Mouse (Mus musculus) kidney, postnatal 14 days (tissue): Measurements from ENCODE around the gene Fgfr2.

ENCODE experiments used
- DNase-seq: peaks from one replicate; pipeline ENCODE4 v3.0.0; 2022; ENCODE audit warnings: mixed read lengths

The Fgfr2 gene

GRCm38 (mm10) chr7:132813416-132814088 lies 309.6 kb downstream of the Fgfr2 start, which contains the start of gene Fam53b:
Gene Fam53b (minus strand): TSS chr7:132813886.
- DNase-seq, result peak; percentile 85

DNA sequence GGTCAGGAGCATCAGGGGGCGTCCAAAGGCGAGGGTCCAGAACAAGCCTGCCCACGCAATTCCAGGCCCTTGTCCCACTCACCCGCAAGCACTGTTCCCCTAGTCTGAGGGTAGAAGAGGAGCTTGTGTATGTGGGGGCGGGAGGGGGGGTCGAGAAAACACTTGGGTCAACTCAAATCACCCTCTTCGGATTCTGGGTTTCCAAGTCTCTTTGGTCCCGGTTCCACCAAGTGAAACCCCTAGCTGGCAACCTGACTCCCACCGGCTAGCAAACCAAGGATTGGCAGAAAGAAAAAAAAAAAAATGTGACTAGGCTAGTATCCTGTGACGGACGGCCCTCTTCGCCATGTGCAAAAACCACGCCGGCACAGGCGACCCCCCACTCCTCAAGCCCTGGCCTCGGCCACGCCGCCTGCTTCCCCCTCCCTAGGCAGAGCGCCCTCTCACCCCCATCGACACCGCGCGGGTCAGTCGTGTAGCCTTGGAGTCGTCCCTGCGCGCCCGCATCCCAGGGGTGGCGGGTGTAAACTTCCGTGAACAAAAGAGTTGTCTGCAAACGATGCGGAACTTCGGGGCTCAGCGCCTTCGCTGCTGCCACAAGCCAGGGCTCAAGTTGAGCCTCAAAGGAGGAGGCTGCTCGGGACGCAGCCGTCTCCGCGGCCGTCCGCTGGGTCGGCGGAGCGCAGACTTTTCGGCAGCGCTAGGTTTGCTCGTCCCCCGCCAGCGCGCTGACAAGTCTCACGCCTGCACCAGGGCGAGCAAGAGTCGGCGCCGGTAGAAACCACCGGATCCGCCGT lies 310.3 kb downstream of the Fgfr2 start:
- DNase-seq, result peak; percentile 65

- peak; percentile 35 for DNase-seq
Observed at GRCm38 (mm10) chr7:132811716-132812618, 311.2 kb downstream of the Fgfr2 start.

- DNase-seq, result peak; percentile 92
Observed at GRCm38 (mm10) chr7:132810879-132811278, 312.3 kb downstream of the Fgfr2 start.

- DNase-seq, result peak; percentile 58
Observed at GRCm38 (mm10) chr7:132810368-132810767, 312.8 kb downstream of the Fgfr2 start.

GRCm38 (mm10) chr7:132809721-132810120 lies 313.4 kb downstream of the Fgfr2 start:
- DNase-seq, result no peak

DNA sequence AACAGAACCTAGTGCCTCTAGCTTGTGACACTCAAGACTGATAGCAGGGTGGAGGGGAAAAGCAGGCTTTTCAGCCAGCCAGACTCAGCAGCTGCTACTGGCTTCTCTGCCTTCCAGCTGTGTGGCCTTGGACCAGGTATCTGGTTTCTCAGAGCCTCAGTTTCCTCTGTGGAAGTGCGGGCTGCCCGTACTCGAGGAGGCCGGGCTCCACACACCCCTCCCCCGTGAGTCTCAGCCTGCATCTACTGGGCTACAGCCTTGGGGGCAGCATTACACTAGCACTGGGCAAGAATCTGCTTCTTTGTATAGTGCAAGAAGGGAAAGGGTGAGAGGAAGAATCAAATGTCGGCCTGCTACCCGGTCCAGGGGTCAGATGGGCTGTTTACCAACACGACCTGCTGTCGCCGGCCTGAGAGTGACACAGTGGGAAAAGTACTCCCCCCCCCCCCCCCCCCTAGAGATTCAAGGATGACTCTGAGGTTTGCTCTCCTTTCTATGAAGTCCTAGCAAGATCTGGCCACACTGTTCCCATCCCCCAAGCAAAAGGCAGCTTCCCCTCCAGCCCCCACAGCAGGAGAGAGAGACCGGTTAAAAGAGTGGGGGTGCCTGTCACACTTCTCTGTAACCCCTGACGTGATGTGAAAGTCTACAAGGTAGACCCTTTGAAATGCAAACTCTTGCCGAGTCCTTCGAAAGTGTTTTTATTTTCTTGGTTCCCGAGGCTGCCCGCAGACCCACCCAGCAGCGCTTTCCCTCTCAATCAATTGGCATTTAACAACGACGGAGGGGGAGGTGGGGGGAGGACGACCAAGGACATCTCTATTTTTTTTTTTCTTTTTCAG lies 314.1 kb downstream of the Fgfr2 start:
- DNase-seq, result peak; percentile 50

DNA sequence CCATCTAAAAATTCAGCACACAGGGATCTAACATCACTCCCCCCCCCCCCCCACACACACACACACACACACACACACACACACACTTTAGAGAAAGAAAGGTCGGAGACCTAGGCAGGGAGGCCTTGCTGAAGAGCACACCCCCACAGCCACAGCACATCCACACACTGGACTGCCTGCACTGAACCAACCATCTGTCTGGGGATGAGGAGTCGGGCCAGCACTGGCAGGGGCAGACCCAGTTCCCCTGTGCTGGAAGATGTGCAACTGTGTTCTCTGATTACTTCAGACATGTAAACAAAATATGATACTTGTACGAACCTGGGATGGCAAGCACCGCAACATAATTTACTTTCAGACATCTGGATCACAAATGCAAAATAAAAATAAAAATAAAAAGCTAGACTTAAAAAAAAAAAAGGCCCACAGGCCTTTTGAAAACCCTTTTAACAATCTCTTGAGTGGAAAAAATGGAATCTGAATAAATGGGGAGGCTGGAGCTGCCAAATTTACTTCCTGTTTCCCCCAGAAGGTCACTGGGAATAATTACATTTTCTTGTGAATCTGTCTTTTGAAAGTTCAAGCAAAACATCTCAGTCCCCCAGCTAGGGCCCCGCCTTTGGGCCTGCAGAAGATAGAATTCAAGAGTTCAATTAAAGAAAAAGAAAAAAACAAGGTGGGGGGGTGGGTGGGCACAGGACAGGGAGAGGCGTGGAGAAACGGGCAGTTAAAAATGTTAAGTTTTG lies 314.9 kb downstream of the Fgfr2 start:
- peak; percentile 35 for DNase-seq

- peak; percentile 75 for DNase-seq
Observed at GRCm38 (mm10) chr7:132806926-132807857, 316.0 kb downstream of the Fgfr2 start.

- no peak for DNase-seq
Observed at GRCm38 (mm10) chr7:132806286-132806685, 316.9 kb downstream of the Fgfr2 start.

DNA sequence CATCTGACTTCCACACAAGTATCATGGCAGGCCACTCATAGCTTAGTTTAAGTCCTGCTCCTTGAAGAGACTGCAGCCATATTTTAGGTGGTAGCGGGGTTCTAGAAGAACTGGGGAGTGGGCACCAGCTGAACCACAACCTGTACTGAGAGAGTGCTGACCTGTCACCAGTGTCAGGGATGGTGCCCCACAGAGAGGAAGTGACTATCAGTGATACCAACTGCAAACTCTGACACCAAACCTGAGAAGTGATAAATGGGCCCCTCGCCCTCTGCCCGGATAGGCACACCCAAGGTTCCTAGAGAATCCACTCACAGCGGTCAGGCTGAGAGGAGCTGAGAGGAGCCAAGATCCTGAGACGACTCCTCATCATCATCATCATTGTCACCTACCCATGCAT lies 318.2 kb downstream of the Fgfr2 start:
- no peak for DNase-seq

- peak; percentile 41 for DNase-seq
Observed at GRCm38 (mm10) chr7:132804461-132804860, 318.7 kb downstream of the Fgfr2 start.

DNA sequence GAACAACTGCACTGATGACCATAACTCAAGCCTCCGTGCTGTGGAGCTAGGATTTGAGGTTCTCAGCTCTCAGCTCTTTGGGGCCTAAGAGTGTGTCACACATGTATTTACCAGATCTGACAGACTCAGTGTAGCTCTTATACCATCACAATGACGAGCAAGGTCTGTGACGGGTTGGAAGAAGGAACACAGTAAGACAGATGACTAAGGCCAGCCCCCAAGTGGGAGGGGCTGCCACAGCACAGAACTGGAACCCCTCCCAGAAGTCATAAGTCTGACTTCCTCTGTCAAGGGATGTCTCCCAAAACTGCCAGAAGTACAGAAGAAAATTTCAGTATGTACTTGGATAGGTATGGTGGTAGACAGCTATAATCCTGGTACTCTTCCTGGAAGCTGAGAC lies 319.2 kb downstream of the Fgfr2 start:
- DNase-seq, result peak; percentile 63

DNA sequence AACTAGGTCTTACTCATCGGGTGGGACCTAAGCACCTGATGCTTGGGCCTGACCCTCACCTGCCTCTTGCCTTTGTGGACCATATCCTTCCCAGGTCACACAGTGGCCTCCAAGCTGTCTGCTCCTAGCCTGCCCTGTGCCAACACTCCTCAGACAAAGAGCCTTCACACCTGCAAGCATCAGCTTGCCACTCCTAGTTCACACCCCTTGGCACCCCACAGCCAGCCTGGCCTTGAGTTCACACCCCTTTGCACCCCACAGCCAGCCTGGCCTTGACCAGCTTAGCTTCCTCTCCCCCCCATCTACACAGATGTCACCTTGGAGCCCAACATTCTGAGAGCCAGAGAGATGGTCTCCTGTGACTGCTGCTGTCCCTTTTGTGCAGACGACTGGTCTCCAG lies 319.8 kb downstream of the Fgfr2 start:
- no peak for DNase-seq

- DNase-seq, result peak; percentile 42
Observed at GRCm38 (mm10) chr7:132802691-132803090, 320.5 kb downstream of the Fgfr2 start.

DNA sequence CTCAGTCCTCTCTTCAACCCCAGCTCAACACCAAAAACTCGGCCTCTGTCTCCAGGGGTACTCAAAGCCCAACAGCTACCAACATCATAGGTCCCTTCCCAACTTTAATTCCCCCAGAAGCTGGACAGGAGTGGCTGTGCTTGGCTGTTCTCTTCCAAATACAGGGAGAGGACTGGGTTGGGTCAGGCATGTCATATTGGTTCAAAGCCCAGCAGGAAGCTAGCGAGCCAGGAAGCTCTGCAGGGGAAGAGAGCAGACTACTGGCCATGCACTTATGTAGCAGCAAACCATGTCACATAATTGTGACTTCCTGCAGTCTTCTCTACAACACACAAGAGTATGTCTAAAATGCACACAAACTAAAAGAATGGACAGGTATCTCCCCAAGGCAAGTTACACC lies 321.1 kb downstream of the Fgfr2 start:
- DNase-seq, result peak; percentile 40

DNA sequence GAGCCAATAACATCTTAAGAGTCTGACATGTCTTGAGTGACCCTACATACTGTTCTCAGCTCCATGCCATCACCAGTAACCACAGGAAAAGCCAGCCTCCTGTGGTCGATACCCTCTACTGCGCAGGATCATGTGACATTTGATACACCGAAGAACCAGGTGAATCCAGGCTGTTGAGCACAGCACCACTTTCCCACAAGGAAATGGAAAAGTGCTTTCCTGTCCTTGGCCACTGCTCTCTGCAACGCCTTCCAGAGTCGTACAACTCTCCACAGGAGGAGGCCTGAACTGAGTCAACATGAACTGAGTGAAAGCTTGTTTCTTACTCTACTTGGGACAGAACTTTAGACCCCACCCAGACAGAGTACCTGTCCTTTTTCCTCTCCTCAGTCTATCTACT lies 321.6 kb downstream of the Fgfr2 start:
- peak; percentile 14 for DNase-seq

DNA sequence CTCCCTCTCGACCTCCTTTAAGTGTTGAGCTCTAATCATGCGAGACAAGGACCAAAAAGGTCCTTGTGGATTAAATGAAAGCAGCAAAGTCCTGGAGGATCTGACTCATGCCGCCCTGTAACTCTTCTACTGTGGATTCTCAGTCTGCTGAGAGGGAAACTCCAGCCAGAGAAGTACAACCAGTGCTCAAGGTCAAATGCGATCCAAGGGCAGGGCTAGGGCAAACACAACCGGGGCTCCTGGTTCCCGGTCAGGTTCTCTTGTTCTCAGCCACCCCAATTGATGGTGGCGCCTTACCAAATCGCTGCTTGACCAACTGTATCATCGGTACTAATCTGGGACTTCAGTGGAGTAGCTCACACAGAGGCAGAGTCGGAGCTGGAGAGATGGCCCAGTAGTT lies 322.3 kb downstream of the Fgfr2 start:
- peak; percentile 51 for DNase-seq

DNA sequence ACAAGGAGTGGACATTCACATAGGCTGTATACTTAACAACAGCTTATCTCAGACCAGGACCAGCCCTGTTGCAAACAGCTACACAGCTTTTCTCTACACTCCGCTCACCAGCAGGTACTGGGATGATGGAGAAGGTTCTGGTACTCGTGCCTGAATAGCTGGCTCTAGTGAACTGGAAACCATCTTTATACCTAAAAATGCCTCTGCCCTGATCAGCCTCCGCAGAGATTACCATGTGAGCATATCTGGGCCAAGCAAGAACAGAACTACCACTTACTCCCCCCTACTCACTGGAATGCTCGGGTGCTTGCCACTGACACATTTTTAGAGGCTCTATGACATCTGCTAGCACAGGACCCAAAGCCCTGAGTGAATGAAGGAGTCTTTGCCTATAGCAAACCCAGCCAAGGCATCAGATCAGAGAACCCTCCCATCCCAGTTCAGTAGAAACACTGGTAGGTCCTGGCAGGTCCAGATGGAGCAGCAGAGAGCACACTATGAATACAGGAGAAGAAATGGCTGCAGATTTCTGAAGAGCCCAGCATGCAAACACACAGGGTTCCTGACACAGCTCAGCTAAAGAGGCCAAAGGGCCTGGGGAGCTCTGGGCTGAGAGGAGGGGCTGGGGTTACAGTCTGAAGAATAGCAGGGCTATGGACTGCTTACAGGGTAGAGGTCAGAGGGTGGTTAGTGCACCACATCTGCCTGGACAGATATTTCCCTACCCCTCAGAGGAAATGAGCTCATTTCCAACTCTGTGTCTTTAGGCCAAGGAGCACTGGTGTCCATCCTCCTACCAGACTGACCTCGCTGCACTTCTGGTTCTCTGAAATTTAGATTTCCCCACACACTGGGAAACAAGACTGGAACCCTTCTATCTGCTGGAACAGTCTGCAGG lies 323.8 kb downstream of the Fgfr2 start:
- DNase-seq, result no peak
